Mouse (Mus musculus): ENCODE measurements around the gene Usmg5.
A peak's percentile ranks its signal among the peaks of the same experiment; 100 is the strongest.

Usmg5 gene

DNA sequence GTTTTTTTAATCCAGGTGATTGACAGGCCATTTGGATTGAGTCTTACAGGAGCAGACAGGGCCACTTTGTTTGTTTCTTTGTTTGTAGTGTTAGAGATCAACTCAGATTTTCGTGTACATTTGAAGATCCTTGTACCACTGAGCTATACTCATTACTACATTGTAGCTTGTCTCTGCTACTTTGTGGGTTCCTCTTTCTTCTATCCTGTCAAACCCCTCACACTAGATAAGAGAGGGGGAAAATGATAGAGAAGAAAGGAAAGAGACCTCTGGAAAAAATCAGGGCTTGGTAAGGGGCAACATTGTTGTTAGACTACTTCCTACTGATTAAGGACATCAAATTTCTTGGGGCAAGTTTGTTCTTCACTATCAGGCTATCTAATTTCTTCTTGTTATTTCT, 32.8 kb downstream of the Usmg5 start:
- no peak for DNase-seq (ENCODE audit: low spot score in 2 of 2)

DNA sequence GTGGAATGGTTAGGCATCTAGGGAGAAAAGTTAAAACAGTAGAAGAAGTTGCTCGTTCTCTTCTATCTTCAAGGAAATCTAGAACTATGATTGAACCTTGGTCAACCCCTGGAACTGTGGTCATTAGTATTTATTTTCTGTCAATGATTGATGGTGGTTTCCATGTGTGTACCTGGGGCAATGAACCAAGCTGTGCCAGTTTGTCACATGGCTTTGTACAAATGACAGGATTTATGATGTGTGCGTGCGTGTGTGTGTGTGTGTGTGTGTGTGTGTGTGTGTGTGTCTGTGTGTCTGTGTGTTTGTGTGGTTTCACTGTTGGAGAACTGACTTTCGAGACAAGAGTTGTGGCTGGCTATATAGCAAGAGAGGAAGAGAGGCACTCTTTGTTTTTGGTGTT, 37.0 kb downstream of the Usmg5 start:
- DNase-seq (ENCODE audit: low spot score in 2 of 2) = no peak

DNA sequence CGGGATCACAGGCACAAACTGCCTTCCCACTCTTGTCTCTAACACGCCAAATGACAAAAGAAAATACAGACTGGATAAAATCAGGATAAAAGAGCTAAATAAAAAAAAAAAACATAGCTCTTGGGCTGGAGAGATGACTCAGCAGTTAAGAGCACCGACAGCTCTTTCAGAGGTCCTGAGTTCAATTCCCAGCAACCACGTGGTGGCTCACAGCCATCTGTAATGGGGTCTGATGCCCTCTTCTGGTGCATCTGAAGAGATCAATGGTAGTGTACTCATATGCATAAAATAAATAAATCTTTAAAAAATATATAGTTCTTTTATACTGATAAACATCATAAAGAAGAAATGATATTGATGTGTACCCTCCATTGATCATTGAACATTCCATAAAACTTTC, 37.5 kb downstream of the Usmg5 start:
- DNase-seq (ENCODE audit: low spot score in 2 of 2) = no peak

DNA sequence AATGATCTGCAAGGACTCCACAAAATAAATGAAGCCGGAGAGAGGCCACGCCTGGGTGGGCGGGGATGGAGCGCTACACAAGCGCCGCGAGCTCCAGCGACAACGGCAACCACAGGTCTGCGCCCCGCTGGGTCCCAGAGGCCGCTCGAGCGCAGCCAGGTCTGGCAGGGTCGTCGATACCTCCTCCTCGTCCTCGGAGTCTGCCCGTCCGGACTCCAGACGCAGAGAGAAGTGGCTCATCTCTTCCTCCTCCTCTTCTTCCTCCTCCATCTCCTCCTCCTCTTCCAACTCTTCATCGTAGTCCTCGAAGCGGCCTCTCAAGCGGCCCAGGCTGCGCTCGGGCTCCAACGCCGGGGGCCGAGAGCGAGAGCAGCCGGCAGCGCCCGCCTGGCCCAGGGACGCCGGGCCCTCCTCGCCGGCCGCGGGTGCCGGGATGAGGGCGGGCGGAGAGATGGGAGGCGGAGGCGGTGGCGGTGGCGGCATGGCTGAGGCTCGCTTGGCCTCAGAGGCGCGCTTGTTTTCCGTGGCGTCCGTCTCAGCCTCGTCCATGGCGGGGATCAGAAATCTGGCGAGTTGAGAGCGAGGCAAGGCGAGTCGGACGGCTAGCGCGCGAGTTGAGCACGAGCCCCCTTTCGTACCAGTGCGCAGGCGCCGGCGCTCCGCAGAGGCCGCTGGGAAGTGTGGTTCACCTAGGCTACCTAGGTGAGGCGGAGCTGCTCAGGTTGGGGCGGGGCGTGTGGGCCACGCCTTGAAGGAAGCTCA, 40.0 kb downstream of the Usmg5 start, which contains the start of gene Pcgf6:
Gene Pcgf6, minus strand, starts transcription at position 636 of the 762 bp plus-strand sequence.
- DNase-seq (ENCODE audit: low spot score in 2 of 2) = peak; percentile 84

DNA sequence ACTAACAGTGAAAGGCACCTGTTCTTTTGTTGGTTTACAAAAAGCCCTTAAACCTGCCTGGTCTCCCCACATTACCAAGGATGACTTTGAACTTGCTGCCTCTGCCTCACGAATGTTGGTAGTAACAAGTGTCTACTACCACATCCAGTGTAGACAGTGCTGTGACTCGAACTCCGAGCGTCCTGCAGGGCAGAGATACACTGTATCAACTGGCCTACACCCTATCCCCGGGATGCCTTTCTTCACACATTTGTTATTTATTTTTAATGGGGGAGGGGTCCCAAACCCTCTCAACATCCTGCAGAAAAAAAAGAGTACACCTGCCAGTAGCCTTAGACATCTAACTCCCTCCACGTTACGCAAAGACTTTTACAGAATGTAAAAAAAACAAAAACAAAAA, 40.6 kb downstream of the Usmg5 start:
- no peak for DNase-seq (ENCODE audit: low spot score in 2 of 2)

DNA sequence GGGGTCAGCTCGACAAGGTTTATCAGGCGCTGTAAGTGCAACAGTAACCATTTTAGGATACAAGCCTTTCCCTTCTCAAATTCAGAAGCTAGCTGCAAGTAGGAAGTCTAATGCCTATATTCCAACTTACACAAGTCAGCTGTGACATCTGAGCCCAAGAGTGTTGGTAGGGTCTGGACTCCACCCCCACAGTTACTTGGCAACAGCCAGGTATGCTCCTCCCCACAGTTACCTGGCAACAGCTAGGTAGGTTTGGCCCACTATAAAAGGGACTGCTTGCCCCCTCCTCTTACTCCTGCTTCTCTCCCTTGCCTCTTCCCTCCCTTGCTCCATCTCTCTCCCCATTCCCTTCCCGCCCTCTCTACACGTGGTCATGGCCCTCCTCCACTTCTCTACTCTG, 41.4 kb downstream of the Usmg5 start:
- no peak for DNase-seq (ENCODE audit: low spot score in 2 of 2)

DNA sequence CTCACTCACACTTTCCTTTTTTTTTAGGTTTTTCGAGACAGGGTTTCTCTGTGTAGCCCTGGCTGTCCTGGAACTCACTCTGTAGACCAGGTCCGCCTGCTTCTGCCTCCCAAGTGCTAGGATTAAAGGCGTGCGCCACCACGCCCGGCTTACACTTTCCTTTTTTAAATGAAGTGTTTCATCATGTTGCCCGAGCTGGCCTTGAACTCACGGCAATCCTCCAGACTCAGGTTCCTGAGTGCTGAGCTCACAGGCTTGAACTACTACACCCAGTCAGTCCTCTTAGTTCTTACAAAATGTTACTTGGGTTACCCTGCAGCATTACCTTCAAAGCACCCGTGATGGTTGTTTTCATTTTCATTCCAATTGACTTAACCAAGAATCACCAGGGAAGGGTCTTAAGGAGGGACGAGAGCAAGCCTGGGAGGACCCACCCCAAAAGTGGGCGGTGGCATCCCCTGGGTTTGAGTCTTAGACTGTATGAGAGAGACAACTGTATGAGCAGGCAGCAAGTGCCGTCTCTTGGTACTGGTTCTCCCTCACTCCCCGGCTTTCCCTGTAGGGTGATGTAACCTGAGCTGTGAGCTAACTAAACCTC, 43.1 kb downstream of the Usmg5 start:
- no peak for DNase-seq (ENCODE audit: low spot score in 2 of 2)

DNA sequence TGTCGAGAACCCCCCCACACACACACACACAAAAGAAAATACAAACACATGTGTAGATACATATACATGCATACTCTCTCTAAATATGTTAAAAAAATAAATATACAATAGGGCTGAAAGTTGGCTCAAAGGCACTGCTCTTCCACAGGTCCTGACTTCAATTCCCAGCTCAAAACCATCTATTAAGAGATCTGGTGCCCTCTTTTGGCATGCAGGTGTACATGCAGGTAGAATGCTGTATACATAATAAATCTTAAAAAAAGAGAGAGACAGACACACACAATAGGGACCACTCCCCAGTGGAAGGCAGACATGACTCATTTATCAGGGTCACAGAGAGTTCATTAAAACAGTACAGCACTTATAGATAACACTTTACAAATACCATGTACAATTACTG, 44.1 kb downstream of the Usmg5 start:
- no peak for DNase-seq (ENCODE audit: low spot score in 2 of 2)

DNA sequence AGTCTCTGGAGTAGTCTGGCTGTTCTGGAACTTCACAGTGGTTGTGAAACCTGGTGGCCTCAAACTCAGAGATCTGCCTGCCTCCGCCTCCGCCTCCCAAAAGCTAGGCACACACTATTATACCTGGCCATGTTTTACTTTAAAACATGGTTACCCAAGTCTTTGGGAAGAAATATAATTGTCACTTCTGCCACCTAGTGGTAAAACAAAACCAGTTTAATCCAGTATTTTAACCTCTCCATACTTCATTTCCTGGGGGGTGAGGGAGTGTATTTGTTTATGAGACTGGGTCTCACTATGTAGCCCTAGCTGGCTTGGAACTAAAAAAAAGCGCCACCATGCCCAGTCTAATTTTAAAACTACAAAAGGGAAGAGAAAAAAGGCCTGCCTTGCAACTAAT, 46.8 kb downstream of the Usmg5 start:
- DNase-seq (ENCODE audit: low spot score in 2 of 2) = no peak

DNA sequence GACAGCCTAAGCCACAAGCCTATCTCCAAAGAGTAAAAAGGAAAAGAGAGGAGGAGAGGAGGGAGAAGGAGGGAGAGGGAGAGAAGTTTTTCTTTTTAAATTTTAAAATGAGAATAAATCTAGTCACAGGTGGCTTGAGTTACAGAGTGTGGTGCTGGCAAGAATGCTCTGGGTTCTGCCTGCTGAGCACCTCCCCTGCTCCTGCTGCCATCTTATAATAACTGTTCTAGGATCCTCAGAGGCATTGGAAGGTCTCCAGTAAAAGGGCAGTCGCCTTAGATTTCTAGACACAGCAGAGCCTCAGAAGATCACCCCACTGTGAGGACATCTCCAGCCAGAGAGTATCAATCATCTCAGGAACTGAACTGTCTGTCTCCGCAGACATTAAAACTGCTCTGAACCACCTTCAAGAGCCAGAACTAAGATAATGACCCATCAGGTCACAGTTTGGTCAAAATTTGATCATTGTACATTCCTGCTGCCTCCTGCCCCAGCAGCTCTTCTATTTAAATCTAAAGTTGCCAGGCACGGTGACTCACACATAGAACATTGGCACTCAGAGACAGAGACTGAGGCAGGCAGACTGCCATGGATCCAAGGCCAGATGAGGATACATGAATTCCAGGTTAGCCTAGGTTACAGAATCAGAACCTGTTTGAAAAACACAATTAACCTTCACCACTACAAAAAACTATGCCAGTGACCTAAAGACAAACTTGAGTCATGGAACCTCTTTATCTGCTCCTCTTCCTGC, 49.5 kb downstream of the Usmg5 start:
- DNase-seq (ENCODE audit: low spot score in 2 of 2) = no peak

DNA sequence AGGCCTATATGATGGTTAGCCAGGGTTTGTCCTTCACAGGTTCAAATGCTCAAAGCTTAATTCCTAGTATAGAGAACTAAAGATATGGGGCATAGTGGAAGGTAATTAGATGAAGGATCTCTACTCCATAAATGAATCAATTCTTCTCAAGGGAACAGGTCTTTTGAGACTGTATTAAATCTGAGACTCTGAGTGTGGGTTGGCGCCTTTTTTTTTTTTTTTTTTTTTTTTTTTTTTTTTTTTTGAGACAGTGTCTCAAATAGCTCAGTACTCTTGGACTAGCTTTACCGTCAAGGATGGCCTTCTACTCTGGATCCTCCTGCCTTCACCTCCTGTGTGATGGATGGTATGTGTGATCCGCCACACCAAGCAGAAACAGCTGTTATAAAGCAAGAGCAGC, 53.9 kb downstream of the Usmg5 start:
- no peak for DNase-seq (ENCODE audit: low spot score in 2 of 2)

DNA sequence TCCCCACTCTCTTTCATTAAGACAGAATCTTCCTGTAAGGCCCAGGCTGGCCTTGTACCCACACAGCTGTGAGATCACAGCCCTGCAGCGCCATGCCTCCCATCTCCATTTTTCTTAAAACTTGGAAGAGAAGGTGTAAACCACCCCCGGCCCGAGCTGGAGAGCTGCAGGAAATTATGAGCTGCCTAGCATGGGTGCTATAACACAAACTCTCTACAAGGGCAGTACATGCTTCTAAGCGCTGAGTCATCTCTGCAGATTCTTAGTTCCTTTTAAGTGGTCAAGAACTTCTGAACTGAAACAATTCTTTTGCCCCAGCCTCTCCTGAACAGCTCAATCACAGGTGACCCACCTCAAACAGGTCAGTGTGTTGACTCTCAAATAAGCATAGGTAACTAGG, 55.5 kb downstream of the Usmg5 start:
- DNase-seq (ENCODE audit: low spot score in 2 of 2) = peak; percentile 63 to 64

Measured in right cerebral cortex, adult 2 months (tissue).